Mouse (Mus musculus): ENCODE results near the gene C1qtnf7. TPM values are rescaled to one million over a fixed set of nuclear protein-coding genes. Genes with fewer than 3 reads are reported as not detected.

Gene C1qtnf7
- polyA plus RNA-seq, 1 experiment from 2014 or later = 1.3 TPM

DNA sequence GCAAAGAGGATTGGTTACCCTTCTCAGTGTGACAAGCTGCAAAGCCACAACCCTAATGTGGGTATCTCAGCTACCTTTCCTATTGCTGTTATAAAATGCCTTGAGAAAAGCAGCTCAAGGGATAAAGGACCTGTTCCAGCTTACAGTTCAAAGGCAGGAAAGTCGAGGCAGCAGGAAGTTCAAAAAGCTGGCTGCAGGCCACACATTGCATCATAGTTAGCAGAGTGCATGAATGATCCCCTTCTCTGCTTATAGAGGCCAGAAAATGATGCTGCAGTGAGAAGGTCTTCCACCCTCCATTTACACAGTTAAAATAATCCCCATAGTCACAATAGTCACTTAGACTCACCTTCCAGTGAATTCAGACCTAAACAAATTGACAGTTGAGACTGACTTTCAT lies 69.1 kb downstream of the C1qtnf7 start:
- Histone ChIP-seq H3K4me3 (ENCODE audit: low read depth, low read length) (no peak overlapping the region), H3K27me3 (ENCODE audit: control insufficient read depth, insufficient read depth, low read length) (no peaks in the 10 kb centered on the region), H3K36me3 (ENCODE audit: control insufficient read depth, insufficient read depth, low read length) (no peaks in the 10 kb centered on the region), H3K27ac (ENCODE audit: low read depth, low read length) (no peak overlapping the region), H3K9ac (ENCODE audit: low read depth, low read length) (no peak overlapping the region), H3K9me3 (ENCODE audit: control insufficient read depth, low read length) (no peaks in the 10 kb centered on the region), H3K4me2 (replicated peaks; ENCODE audit: low read depth, low read length) (no peak overlapping the region), H3K4me1 (replicated peaks; ENCODE audit: control insufficient read depth, insufficient read depth, low read length) (no peaks in the 10 kb centered on the region)
- no peak for ATAC-seq (ENCODE audit: low FRiP score)
- 65% methylated on average over 1 of the region's 1 CpGs for WGBS
- DNase-seq (ENCODE audit: low spot score) = no peak

DNA sequence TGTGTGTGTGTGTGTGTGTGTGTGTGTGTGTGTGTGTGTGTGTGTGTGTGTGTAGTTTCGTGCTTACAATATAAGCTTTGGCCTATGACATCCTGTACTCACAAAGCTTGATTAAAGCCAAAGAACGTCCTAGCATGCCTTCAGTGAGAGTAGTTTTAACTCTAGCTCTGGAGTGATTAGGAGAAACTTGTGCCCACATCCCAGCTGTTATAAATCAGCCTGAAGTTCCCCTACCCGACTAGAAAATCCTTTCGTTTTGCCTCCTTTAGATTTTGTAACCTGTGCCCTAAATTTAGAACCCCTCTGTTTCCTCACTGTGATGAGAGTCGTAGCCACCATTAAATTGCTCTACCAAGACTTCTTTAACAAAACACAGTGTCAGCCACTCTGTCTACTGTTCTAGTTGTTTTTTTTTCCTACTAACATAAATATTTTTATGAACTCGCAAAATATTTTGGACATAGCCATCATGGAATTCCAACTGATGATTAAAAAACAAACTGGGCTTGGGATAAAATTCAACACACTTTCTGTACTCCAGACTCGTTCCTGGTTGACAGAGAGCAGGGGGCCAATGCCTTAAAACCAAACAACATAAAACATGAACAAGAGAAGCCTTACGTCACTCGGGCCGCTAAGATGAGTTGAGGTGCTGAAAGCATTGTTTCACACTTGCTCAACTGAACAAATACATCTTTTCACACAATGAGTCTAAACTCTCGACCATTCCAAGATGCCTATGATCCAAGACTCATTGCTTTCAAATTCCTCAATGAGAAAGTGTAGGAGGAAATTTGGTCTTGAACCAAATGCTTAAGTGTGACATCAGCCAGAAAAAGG lies 70.3 kb downstream of the C1qtnf7 start:
- Histone ChIP-seq H3K4me3 (ENCODE audit: low read depth, low read length) (no peak overlapping the region), H3K4me2 (replicated peaks; ENCODE audit: low read depth, low read length) (no peak overlapping the region), H3K27me3 (ENCODE audit: control insufficient read depth, insufficient read depth, low read length) (no peaks in the 10 kb centered on the region), H3K27ac (ENCODE audit: low read depth, low read length) (no peak overlapping the region), H3K9me3 (ENCODE audit: control insufficient read depth, low read length) (no peaks in the 10 kb centered on the region), H3K4me1 (replicated peaks; ENCODE audit: control insufficient read depth, insufficient read depth, low read length) (no peaks in the 10 kb centered on the region), H3K36me3 (ENCODE audit: control insufficient read depth, insufficient read depth, low read length) (no peaks in the 10 kb centered on the region), H3K9ac (ENCODE audit: low read depth, low read length) (no peak overlapping the region)
- DNase-seq (ENCODE audit: low spot score) (no peak), ATAC-seq (ENCODE audit: low FRiP score) (no peak)
- 74% methylated on average over 11 of the region's 11 CpGs for WGBS

DNA sequence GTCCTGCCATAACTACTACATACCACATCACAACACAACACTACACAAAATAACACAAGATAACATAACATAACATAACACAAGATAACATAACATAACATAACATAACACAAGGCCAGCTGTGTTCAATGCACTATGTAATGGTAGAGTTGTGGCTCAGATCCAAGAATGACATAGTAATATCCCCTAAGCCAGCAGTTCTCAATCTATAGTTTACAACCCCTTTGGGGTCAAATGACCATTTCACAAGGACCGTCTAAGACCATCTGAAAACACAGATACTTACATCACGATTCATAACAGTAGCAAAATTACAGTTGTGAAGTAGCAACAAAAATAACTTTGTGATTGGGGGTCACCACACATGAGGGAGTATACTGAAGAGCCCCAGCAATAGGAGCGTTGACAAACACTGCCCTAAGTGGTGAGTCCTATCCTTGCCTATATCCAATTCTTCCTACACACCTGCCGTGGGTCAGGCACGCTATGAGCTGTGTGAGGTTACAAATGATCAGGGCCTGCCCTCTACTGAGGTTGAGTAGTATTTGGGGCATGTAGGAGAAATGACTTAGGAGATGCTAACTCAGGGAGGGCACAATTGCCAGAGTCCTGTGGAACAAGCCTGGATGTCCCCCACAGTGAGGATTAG lies 73.6 kb downstream of the C1qtnf7 start:
- H3K36me3 ChIP-seq (ENCODE audit: control insufficient read depth, insufficient read depth, low read length) = no peaks in the 10 kb centered on the region
- no peak overlapping the region for H3K9ac ChIP-seq (ENCODE audit: low read depth, low read length)
- H3K27me3 ChIP-seq (ENCODE audit: control insufficient read depth, insufficient read depth, low read length) = no peaks in the 10 kb centered on the region
- no peak overlapping the region for H3K27ac ChIP-seq (ENCODE audit: low read depth, low read length)
- no peak overlapping the region for H3K4me2 ChIP-seq (replicated peaks; ENCODE audit: low read depth, low read length)
- DNase-seq (ENCODE audit: low spot score) (no peak), ATAC-seq (ENCODE audit: low FRiP score) (no peak)
- H3K4me3 ChIP-seq (ENCODE audit: low read depth, low read length) = no peak overlapping the region
- no peaks in the 10 kb centered on the region for H3K4me1 ChIP-seq (replicated peaks; ENCODE audit: control insufficient read depth, insufficient read depth, low read length)
- no peaks in the 10 kb centered on the region for H3K9me3 ChIP-seq (ENCODE audit: control insufficient read depth, low read length)
- 90% methylated on average over 5 of the region's 5 CpGs for WGBS

DNA sequence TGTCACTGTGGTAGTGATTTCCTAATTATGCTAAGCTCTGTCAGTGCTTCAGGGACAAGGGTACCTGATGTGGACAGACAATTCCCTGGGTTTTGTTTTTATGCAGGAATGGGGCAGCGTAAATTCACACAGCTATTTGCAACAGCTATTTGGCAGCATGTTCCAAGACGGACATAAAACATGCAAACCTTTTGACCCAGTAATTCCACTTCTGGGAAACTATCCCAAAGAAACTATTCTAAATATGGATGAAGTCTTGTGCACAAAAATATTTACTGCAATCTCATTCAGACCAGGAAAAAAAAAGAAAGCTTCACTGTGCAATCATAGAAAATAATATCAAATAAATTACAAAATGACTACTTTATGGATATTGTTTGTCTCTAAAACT lies 74.1 kb downstream of the C1qtnf7 start:
- H3K4me1 ChIP-seq (replicated peaks; ENCODE audit: control insufficient read depth, insufficient read depth, low read length) = no peaks in the 10 kb centered on the region

DNA sequence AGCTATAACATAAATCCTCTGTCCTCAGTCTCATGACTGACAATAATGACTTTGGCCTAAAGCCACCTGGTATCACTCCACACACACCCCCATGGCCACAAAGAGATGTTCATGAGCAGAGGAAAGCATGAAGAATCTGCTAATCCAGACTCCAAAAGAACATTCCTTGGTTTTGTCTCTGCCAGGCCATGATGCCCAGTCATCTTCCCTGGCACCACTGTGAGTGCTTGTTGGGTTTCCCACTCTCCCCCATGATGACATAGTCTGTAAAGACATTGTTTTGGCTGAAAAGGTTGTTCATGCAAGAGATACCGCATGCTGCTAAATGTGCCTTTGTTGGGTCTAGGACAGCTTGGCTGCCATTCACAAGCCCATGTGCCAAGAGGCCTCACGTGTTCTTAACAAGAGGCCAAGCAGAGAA lies 75.0 kb downstream of the C1qtnf7 start:
- H3K9ac ChIP-seq (ENCODE audit: low read depth, low read length) = no peak overlapping the region
- DNase-seq (ENCODE audit: low spot score) = no peak
- H3K9me3 ChIP-seq (ENCODE audit: control insufficient read depth, low read length) = no peaks in the 10 kb centered on the region
- no peak overlapping the region for H3K4me2 ChIP-seq (replicated peaks; ENCODE audit: low read depth, low read length)
- no peak overlapping the region for H3K4me3 ChIP-seq (ENCODE audit: low read depth, low read length)
- no peak overlapping the region for H3K27ac ChIP-seq (ENCODE audit: low read depth, low read length)
- ATAC-seq (ENCODE audit: low FRiP score) = no peak
- H3K36me3 ChIP-seq (ENCODE audit: control insufficient read depth, insufficient read depth, low read length) = no peaks in the 10 kb centered on the region
- 89% methylated on average over 2 of the region's 2 CpGs for WGBS
- no peaks in the 10 kb centered on the region for H3K4me1 ChIP-seq (replicated peaks; ENCODE audit: control insufficient read depth, insufficient read depth, low read length)
- H3K27me3 ChIP-seq (ENCODE audit: control insufficient read depth, insufficient read depth, low read length) = no peaks in the 10 kb centered on the region

More for the DNA sequence above, 74.1 kb downstream of the C1qtnf7 start:
- Histone ChIP-seq H3K4me2 (replicated peaks; ENCODE audit: low read depth, low read length) (no peak overlapping the region), H3K4me3 (ENCODE audit: low read depth, low read length) (no peak overlapping the region), H3K27ac (ENCODE audit: low read depth, low read length) (no peak overlapping the region), H3K9me3 (ENCODE audit: control insufficient read depth, low read length) (no peaks in the 10 kb centered on the region), H3K36me3 (ENCODE audit: control insufficient read depth, insufficient read depth, low read length) (no peaks in the 10 kb centered on the region), H3K9ac (ENCODE audit: low read depth, low read length) (no peak overlapping the region), H3K27me3 (ENCODE audit: control insufficient read depth, insufficient read depth, low read length) (no peaks in the 10 kb centered on the region)
- ATAC-seq (ENCODE audit: low FRiP score) (no peak), DNase-seq (ENCODE audit: low spot score) (no peak)
- WGBS = 80% methylated on average over 2 of the region's 2 CpGs

DNA sequence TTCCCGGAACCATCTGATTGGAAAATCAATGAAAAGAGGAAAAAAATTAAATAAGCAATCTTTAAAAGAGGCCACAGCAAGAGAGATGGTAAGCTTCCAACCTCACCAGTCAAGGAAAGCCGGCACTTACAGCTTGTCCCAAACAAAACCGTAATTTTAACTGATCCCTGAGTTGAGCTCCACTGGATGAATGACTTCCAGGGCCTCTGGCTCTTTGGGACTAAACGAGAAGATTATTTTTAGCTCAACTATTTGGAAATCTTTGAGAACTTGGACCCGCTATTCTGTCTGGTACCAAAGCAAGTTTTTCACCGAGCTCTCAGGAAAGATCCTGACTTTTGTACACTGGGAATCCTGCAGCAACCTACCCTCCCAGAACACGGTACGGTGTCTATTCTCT lies 86.3 kb downstream of the C1qtnf7 start:
- DNase-seq (ENCODE audit: low spot score) (no peak), ATAC-seq (ENCODE audit: low FRiP score) (no peak)
- 92% methylated on average over 8 of the region's 8 CpGs for WGBS
- Histone ChIP-seq H3K9me3 (ENCODE audit: control insufficient read depth, low read length) (no peaks in the 10 kb centered on the region), H3K27me3 (ENCODE audit: control insufficient read depth, insufficient read depth, low read length) (no peaks in the 10 kb centered on the region), H3K36me3 (ENCODE audit: control insufficient read depth, insufficient read depth, low read length) (no peaks in the 10 kb centered on the region), H3K4me1 (replicated peaks; ENCODE audit: control insufficient read depth, insufficient read depth, low read length) (no peaks in the 10 kb centered on the region), H3K27ac (ENCODE audit: low read depth, low read length) (no peak overlapping the region), H3K9ac (ENCODE audit: low read depth, low read length) (no peak overlapping the region), H3K4me3 (ENCODE audit: low read depth, low read length) (no peak overlapping the region), H3K4me2 (replicated peaks; ENCODE audit: low read depth, low read length) (no peak overlapping the region)

DNA sequence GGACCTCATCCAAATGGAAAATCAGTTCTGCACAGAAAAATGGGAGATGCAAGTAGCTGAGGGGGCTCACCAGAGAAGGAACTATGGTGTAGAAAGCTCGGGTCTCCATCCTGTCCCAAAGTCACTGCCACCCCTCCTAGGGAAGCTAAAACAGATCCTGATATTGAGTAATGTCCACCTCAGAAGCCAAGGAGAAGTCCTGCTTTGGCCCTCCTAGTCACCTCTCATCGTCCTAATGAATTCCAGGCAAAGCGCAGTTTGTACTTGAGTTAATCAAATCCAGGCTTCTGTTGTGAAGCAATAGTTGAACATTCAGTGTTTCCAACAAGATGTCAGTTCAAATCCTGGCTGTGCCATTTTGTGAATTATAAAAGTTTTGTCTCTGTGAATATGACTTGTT lies 87.2 kb downstream of the C1qtnf7 start:
- H3K4me1 ChIP-seq (replicated peaks; ENCODE audit: control insufficient read depth, insufficient read depth, low read length) = no peaks in the 10 kb centered on the region
- 80% methylated on average over 3 of the region's 3 CpGs for WGBS
- H3K9ac ChIP-seq (ENCODE audit: low read depth, low read length) = no peak overlapping the region
- H3K27me3 ChIP-seq (ENCODE audit: control insufficient read depth, insufficient read depth, low read length) = no peaks in the 10 kb centered on the region
- no peak overlapping the region for H3K27ac ChIP-seq (ENCODE audit: low read depth, low read length)
- no peaks in the 10 kb centered on the region for H3K36me3 ChIP-seq (ENCODE audit: control insufficient read depth, insufficient read depth, low read length)
- ATAC-seq (ENCODE audit: low FRiP score) (no peak), DNase-seq (ENCODE audit: low spot score) (no peak)
- H3K4me2 ChIP-seq (replicated peaks; ENCODE audit: low read depth, low read length) = no peak overlapping the region
- H3K4me3 ChIP-seq (ENCODE audit: low read depth, low read length) = no peak overlapping the region
- no peaks in the 10 kb centered on the region for H3K9me3 ChIP-seq (ENCODE audit: control insufficient read depth, low read length)

DNA sequence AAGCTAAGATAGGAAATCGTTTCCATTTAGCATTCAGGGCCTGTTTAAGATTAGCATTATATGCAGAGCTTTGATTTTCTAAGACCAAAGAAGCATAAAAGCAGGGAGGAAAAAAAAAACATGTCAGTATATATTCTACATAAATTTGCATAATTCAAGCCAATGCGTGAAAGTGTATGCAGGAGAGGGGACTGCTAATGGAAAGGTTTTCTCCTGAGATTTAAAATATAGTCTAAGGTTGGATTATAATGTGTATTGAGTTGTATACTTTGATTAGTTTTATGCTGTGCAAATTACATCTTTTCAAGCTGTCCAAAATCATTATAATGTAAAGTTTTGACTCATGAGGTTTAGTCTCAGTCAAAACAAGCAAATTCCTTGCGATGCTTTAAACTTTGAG lies 88.2 kb downstream of the C1qtnf7 start:
- Histone ChIP-seq H3K27ac (ENCODE audit: low read depth, low read length) (no peak overlapping the region), H3K4me3 (ENCODE audit: low read depth, low read length) (no peak overlapping the region), H3K27me3 (ENCODE audit: control insufficient read depth, insufficient read depth, low read length) (no peaks in the 10 kb centered on the region), H3K36me3 (ENCODE audit: control insufficient read depth, insufficient read depth, low read length) (no peaks in the 10 kb centered on the region), H3K9ac (ENCODE audit: low read depth, low read length) (no peak overlapping the region), H3K4me1 (replicated peaks; ENCODE audit: control insufficient read depth, insufficient read depth, low read length) (no peaks in the 10 kb centered on the region), H3K4me2 (replicated peaks; ENCODE audit: low read depth, low read length) (no peak overlapping the region), H3K9me3 (ENCODE audit: control insufficient read depth, low read length) (no peaks in the 10 kb centered on the region)
- no peak for DNase-seq (ENCODE audit: low spot score)
- 81% methylated on average over 3 of the region's 3 CpGs for WGBS
- no peak for ATAC-seq (ENCODE audit: low FRiP score)

DNA sequence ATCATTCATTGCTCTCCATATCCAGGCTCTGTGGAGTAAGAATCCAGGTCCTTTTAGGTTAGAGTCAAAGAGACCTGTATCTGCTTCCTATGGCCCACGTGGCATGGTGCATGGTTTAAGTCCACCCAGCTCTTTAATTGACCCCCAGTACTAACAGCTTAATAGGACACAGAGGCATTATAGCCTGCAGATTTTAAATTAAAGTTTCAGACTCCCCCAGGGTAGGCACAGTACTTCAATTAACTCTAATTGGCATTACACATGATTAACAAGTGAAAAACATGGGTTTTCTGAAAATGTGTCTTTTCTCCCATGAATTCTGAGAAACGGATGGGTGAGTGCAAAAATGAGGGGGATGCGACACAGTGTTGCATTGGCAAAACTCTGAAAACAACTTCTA lies 92.7 kb downstream of the C1qtnf7 start:
- Histone ChIP-seq H3K4me3 (ENCODE audit: low read depth, low read length) (no peak overlapping the region), H3K9me3 (ENCODE audit: control insufficient read depth, low read length) (no peaks in the 10 kb centered on the region), H3K27me3 (ENCODE audit: control insufficient read depth, insufficient read depth, low read length) (no peaks in the 10 kb centered on the region), H3K27ac (ENCODE audit: low read depth, low read length) (no peak overlapping the region), H3K4me1 (replicated peaks; ENCODE audit: control insufficient read depth, insufficient read depth, low read length) (no peaks in the 10 kb centered on the region), H3K4me2 (replicated peaks; ENCODE audit: low read depth, low read length) (no peak overlapping the region), H3K36me3 (ENCODE audit: control insufficient read depth, insufficient read depth, low read length) (no peaks in the 10 kb centered on the region), H3K9ac (ENCODE audit: low read depth, low read length) (no peak overlapping the region)
- 89% methylated on average over 3 of the region's 3 CpGs for WGBS
- DNase-seq (ENCODE audit: low spot score) = no peak
- ATAC-seq (ENCODE audit: low FRiP score) = no peak
